Mouse (Mus musculus) embryo, embryonic 10 days (tissue): ENCODE measurements around the gene Ufd1.

Experiments used
- DNase-seq: peaks from one replicate; pipeline ENCODE4 v3.0.0-alpha.2; 2015; ENCODE audit warnings: low spot score

Ufd1 gene

DNA sequence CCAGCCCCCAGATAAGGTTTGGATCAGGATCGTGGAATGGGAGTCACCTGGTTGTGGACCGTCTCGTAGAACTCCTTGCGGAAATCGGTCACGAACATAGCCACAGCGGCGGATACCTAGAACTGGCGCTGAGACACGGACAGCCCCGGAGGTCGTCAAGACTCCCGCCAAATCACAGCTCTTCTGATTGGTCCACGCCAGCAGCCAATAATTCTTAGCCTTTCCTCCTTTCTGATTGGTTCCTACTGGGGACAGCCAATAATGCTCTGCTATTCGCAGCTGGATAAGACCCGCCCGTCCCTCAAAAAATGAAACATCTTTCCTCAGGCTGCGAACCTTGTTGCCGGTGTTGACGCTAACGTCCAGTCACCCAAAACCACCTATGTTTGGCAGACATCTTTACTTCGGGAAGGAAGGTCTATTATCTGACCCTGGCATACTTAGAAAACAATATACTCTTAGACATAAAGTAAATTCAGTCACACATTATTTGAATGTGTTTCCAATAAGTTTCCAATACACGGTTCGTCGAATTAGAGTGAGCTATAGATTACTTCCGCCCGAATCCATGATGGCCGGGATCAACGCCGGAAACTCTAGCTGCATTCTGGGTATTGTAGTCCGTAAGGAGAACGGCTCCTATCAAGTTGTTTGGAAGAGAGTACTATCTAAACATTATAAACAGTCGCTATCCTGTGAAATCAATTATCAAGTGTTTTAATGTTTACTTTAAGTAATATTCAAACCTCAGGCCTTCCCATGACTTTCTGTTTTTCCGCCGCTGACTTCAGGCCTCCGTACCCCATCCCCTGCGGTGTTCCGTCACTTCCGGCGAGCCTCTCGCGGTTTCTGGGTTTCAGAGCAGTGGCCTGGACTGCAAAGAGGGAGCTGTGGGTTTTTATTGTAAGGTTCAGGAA is at the start of gene Ufd1, which contains the start of gene Cdc45:
Gene Ufd1, plus strand, starts transcription at position 312 of the 917 bp plus-strand sequence.
Gene Cdc45, minus strand, starts transcription at position 520 of the 917 bp plus-strand sequence.
- DNase-seq = peak; percentile 95

GRCm38 (mm10) chr16:18762960-18763359 is 48.6 kb upstream of the Ufd1 start:
- no peak for DNase-seq

DNA sequence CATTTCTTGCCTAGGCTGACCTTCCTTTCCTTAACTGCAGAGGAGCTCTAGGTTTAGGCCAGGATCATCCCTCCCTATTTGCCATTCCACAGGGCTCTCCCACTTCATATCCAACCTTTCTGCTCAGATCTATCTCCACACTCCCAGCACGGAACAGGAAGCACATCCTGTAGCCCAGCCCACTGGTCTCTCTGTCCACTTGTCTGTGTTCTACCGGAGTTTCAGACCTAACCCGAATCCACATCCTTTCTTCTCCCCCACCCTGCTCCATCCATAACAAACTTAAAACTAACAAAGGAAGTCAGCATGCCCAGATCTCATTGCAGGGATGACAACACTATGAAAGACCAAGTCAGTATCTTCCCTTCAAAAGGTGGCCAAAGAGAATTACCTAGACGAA is 45.2 kb upstream of the Ufd1 start:
- DNase-seq = no peak

DNA sequence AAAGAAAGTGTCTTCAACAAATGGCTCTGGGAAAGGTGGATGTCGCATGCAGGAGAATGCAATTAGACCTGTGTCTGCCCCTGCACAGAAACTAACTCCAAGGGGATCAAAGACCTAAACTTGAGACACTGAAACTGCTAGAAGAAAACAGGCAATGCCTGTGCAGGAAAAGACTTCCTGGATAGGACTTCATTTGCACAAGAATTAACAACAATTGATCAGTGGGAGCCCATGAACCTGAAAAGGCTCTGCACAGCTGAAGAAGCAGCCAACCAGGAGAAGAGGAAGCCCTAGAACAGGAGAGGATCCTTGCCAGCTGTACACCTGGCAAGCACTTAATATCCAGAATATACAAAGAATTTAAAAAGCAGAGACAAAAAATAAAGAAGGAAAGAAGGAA is 42.1 kb upstream of the Ufd1 start:
- DNase-seq = no peak

DNA sequence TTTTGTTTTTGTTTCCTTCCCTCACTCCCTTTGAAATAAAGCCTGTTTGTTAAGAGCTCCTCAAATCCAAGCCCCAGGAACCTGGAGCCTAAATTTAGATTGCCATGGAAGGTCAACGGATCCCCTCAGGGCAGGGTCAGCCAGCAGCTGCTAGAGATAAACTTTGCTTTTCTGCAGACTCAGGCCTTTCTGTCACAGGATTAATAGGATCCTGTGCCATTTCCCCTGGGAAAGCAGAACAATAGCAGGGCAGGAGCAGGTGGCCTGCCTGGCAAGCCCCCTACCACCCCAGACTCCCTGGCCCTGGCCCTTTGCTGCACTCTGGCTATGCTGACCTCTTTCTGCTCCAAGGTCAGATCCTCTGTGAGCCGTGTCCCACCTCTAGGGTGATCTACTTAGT is 37.6 kb upstream of the Ufd1 start:
- peak; percentile 56 for DNase-seq

- DNase-seq = no peak
Measured at GRCm38 (mm10) chr16:18775621-18776555, 35.7 kb upstream of the Ufd1 start.

DNA sequence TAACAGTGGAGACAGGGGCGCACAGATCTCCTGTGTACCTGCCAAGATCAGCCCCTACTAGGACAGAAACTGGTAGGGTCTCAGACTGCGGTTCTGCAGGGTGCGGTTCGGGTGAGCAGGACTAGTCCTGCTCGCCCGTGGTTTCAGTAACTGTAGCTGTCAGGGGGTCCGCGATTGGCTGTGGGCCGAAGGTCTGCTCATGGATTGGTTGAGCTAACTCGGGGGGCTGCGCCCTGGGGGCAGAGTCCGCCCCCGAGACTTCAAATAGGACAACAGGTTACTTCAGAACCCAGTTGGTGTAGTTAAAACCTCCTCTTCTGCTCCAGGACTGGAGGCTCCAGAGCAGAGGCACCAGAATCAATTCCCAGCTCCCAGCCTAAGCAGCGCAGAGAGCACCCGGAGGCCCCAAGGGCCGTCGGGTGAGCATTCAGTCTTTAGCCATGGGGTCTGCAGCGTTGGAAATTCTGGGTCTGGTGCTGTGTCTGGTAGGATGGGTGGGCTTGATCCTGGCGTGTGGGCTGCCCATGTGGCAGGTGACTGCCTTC is 35.0 kb upstream of the Ufd1 start, which contains the start of gene Cldn5:
Gene Cldn5, plus strand, starts transcription at position 292 of the 545 bp plus-strand sequence.
- peak; percentile 37 for DNase-seq

DNA sequence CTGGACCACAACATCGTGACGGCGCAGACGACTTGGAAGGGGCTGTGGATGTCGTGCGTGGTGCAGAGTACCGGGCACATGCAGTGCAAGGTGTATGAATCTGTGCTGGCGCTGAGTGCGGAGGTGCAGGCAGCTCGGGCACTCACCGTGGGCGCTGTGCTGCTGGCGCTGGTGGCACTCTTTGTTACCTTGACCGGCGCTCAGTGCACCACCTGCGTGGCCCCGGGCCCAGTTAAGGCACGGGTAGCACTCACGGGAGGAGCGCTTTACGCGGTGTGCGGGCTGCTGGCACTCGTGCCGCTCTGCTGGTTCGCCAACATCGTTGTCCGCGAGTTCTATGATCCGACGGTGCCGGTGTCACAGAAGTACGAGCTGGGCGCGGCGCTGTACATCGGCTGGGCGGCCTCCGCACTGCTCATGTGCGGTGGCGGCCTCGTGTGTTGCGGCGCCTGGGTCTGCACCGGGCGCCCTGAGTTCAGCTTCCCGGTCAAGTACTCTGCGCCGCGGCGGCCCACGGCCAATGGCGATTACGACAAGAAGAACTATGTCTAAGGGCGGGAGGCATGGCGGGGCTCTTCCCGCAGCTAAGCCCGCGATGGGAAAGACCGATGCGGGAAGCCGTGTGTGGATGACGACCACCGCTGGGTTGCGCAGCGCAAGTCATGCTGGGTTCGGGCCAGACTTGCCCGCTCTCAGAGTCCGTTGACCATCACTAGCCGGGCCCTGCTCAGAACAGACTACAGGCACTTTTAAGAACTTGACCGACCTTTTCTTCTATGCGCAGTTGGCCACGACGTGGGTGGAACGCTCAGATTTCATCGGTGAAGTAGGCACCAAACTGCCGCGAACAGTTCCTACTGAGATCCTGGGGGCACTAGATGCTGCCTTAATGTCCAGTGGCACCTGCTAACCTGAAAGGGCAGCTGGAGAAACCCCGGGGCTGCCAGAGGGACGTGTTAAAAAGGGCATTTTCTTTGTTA is 34.2 kb upstream of the Ufd1 start:
- peak; percentile 41 for DNase-seq

GRCm38 (mm10) chr16:18778461-18778860 is 33.1 kb upstream of the Ufd1 start:
- DNase-seq = peak; percentile 20

- no peak for DNase-seq
Measured at GRCm38 (mm10) chr16:18781810-18782209, 29.8 kb upstream of the Ufd1 start.

DNA sequence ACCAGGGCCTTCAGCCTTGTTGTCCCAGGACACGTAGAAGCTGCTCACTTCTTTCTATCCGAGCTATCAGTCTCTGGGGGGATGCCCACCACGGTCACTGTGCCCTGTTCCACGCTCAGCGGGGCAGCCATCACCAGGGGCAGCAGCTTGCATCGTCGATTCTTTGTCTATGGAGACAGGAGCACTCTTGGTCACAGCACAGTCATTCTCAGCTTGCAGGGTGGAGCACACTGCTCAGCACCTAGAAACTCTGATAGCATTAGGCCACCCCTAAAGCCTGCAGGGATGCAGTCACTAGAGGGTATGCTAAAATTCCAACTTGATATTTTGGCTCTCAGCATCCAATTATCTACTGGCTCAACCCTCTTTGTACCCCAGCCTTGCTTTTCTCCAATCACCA is 26.6 kb upstream of the Ufd1 start:
- DNase-seq = no peak

DNA sequence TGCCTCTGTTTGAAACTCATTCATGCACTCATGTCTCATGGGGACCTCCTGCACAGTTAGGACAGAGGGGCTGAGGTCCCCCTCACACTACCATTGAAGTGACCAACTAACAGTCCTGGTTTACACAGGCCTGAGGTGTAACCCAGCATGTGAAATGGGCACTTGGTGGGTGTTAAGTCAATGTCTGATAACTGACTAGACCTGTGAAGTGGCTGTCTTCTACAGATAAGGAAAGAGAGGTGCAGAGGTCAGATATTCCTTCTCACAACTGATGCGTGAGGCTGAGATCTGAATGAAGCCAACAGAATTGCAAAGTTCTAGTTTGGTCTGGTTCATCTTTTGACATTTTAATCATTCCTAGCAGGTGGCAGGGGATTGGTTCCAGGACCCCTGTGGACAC is 26.1 kb upstream of the Ufd1 start:
- no peak for DNase-seq

DNA sequence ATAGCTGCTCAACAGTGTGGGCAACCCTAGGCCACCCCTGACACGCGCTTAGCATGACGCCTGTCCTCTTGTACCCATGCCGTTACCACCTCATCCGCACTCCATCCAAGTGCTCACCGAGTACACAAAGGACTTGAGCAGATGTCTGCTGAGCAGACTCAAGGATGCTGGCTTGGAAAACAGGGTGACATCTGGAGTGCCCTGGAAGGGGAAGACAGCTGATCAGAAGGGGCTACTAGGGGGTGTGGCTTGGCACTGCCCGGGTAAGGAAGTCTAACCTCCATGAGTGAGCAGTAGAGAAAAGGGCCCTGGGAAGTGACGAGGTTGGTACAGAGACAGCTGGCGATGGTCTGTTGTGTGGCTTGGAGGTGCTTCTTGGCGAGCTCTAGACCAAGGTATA is 24.9 kb upstream of the Ufd1 start:
- no peak for DNase-seq

GRCm38 (mm10) chr16:18788627-18789406 is 22.8 kb upstream of the Ufd1 start:
- DNase-seq = no peak

DNA sequence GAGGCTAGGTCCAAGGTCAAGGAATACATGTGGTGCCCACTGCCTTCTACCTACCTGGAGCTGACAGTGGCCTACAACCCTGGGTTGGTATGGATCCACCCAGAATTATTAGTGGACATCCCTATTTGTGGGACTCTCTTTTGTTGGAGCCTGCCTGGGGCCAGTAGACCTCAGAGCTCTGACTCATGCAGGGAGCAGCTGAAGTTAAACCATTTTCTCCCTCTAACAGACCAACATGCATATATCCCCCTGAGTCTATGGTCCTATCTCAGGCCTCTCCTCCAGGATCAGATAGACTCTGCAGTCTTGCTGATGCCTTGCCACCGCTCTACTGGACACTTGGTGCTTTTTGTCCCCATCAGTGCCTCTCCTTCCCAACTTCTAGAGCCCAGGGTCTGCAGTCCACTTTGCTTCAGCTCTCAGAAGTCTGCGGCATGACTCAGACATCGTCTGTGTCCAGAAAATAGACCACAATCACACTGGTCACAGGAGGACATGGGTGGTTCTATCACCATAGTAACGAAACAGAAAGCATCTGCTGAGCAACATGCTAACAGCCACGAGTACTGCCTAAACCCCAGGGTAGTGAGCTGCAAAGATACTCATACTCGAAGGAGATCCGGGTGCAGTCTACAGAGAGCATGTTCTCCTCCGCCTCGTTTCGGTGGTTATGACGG is 16.2 kb upstream of the Ufd1 start:
- DNase-seq = no peak

- no peak for DNase-seq
Measured at GRCm38 (mm10) chr16:18796645-18797044, 14.9 kb upstream of the Ufd1 start.

- DNase-seq = no peak
Measured at GRCm38 (mm10) chr16:18798151-18798550, 13.4 kb upstream of the Ufd1 start.

DNA sequence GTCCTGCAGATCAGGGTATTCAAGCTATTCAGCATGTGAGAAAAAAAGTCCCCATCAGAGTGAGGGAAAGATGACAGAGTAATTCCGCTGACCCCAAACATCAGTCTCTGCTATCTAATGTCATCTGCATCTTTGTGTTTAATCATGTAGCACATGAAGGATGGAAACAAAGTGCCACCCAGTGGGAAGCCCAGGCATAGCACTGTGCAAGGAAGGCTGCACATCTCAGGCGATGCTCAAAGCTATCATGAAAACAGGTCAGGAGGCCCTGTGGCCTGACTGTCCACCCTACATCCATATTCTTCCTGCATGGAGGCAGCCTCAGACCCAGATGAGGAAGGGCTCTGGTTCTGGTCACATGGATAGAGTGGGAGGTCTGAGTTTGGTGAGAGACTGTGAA is 12.7 kb upstream of the Ufd1 start:
- peak; percentile 55 for DNase-seq

- no peak for DNase-seq
Measured at GRCm38 (mm10) chr16:18805746-18806145, 5.8 kb upstream of the Ufd1 start.

- DNase-seq = no peak
Measured at GRCm38 (mm10) chr16:18809001-18809400, 2.6 kb upstream of the Ufd1 start.
